ENCODE assay signal across 8 mouse cellular contexts in the genomic region with DNA sequence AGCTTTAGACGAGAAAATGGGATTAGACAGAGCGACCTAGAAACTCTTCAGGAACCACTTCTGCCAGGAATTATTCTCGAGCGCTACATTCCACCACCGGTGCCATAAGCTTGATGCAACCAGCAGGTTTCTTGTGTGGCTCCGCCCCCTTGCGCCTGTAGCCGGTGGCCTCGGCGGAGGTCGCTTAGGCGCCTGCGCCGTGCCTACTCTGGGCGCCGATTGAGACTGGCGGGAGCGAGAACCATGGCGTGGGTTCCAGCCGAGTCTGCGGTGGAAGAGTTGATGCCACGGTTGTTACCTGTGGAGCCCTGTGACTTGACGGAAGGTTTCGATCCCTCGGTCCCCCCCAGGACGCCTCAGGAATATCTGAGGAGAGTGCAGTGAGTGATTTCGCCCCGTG. TPM values are rescaled to one million over a fixed set of nuclear protein-coding genes. Genes with fewer than 3 reads are reported as not detected.
DNase-seq lines count a peak whose midpoint lies in the region; ATAC-seq lines count a peak whose summit lies in the region.

Gene Gemin2, plus strand, starts transcription at position 160 of the 400 bp plus-strand sequence.

- peak within 1 kb of the TSS; percentile 82 for H3K27ac ChIP-seq in embryonic facial prominence, embryonic 14.5 days (replicated peaks; ENCODE audit: low read depth, low read length)
- peak within 1 kb of the TSS; percentile 78 for H3K27ac ChIP-seq in kidney, embryonic 14.5 days (ENCODE audit: low read depth, low read length)
- peak within 1 kb of the TSS; percentile 92 for H3K27ac ChIP-seq in limb, embryonic 15.5 days

- WGBS in embryonic facial prominence, embryonic 14.5 days = under 1% methylated on average over 27 of the region's 28 CpGs
- 0% methylated on average over 28 of the region's 28 CpGs for WGBS in kidney, embryonic 14.5 days
- WGBS in limb, embryonic 15.5 days = under 1% methylated on average over 28 of the region's 28 CpGs

- H3K9ac ChIP-seq in embryonic facial prominence, embryonic 14.5 days (ENCODE audit: low read depth, low read length) = peak within 1 kb of the TSS; percentile 61
- H3K9ac ChIP-seq in kidney, embryonic 14.5 days (ENCODE audit: low read depth, low read length) = peak within 1 kb of the TSS; percentile 74
- peak within 1 kb of the TSS; percentile 50 for H3K9ac ChIP-seq in limb, embryonic 15.5 days

- H3K27me3 ChIP-seq in embryonic facial prominence, embryonic 14.5 days (replicated peaks; ENCODE audit: control insufficient read depth, insufficient read depth, low read length) = no peaks in the 10 kb centered on the region
- H3K27me3 ChIP-seq in kidney, embryonic 14.5 days (ENCODE audit: control insufficient read depth, insufficient read depth, low read length) = no peaks in the 10 kb centered on the region
- H3K27me3 ChIP-seq in limb, embryonic 15.5 days = no peaks in the 10 kb centered on the region

- peaks cover 22% of the 10 kb centered on the region for H3K4me1 ChIP-seq in embryonic facial prominence, embryonic 14.5 days (ENCODE audit: control insufficient read depth, insufficient read depth, low read length)
- peaks cover 24% of the 10 kb centered on the region; the same call in 1 of the 2 replicates for H3K4me1 ChIP-seq in kidney, embryonic 14.5 days (ENCODE audit: control insufficient read depth, insufficient read depth, low read length)
- peaks cover 18% of the 10 kb centered on the region for H3K4me1 ChIP-seq in limb, embryonic 15.5 days

- peaks cover 15% of the 10 kb centered on the region for H3K36me3 ChIP-seq in embryonic facial prominence, embryonic 14.5 days (ENCODE audit: control insufficient read depth, insufficient read depth, low read length)
- peaks cover 5% of the 10 kb centered on the region; the same call in 1 of the 2 replicates for H3K36me3 ChIP-seq in kidney, embryonic 14.5 days (ENCODE audit: control insufficient read depth, insufficient read depth, low read length)
- H3K36me3 ChIP-seq in limb, embryonic 15.5 days = peaks cover 11% of the 10 kb centered on the region

- peak; percentile 96 for DNase-seq in 3T3-L1 (ENCODE audit: low read depth, low spot score)
- DNase-seq in adrenal gland, postnatal 4 days (ENCODE audit: low spot score in 2 of 2) = peak; percentile 70 to 81
- DNase-seq in embryonic facial prominence, embryonic 14.5 days (ENCODE audit: low spot score) = peak; percentile 97
- DNase-seq in heart, adult 9 months (ENCODE audit: low spot score in 2 of 2) = peak; percentile 91
- DNase-seq in monocyte, adult 2 months (ENCODE audit: low read depth in 1 of 2, low spot score in 2 of 2) = peak; percentile 71 to 82
- peak; percentile 92 to 94 for DNase-seq in spleen, postnatal 36 days (ENCODE audit: low spot score in 2 of 2)

- no peaks in the 10 kb centered on the region for H3K9me3 ChIP-seq in embryonic facial prominence, embryonic 14.5 days (ENCODE audit: control insufficient read depth, low read length)
- H3K9me3 ChIP-seq in kidney, embryonic 14.5 days (ENCODE audit: control insufficient read depth, low read length) = no peaks in the 10 kb centered on the region
- H3K9me3 ChIP-seq in limb, embryonic 15.5 days = no peaks in the 10 kb centered on the region

- H3K4me2 ChIP-seq in embryonic facial prominence, embryonic 14.5 days (ENCODE audit: low read depth, low read length) = peak within 1 kb of the TSS; percentile 72
- H3K4me2 ChIP-seq in kidney, embryonic 14.5 days (replicated peaks; ENCODE audit: low read depth, low read length) = peak within 1 kb of the TSS; percentile 78
- peak within 1 kb of the TSS; percentile 59 for H3K4me2 ChIP-seq in limb, embryonic 15.5 days

- ATAC-seq in embryonic facial prominence, embryonic 14.5 days (ENCODE audit: low read depth) = peak; percentile 81
- ATAC-seq in kidney, embryonic 14.5 days (ENCODE audit: low FRiP score, low TSS enrichment) = peak; percentile 77
- peak; percentile 74 for ATAC-seq in limb, embryonic 15.5 days (ENCODE audit: insufficient number of reproducible peaks, low FRiP score, low TSS enrichment, low read depth)

- peak within 1 kb of the TSS; percentile 70 for H3K4me3 ChIP-seq in embryonic facial prominence, embryonic 14.5 days (ENCODE audit: low read depth, low read length)
- H3K4me3 ChIP-seq in kidney, embryonic 14.5 days (ENCODE audit: low read length) = peak within 1 kb of the TSS; percentile 86
- peak within 1 kb of the TSS; percentile 89 for H3K4me3 ChIP-seq in limb, embryonic 15.5 days

RNA-seq across cellular contexts. Expression of gene Gemin2, which starts in this region (rescaled TPM):
- total RNA-seq in adrenal gland, postnatal 4 days (2021) = 10 to 100 TPM; 13.6 to 15.0 TPM
- 13.3 and 16.3 TPM in 2 replicates for polyA plus RNA-seq in embryonic facial prominence, embryonic 14.5 days (2014; fragmentation: Nextera tagmentation; extraction: Ambion mirVana)
- 28.1 and 29.7 TPM in 2 replicates for polyA plus RNA-seq in kidney, embryonic 14.5 days (2014; fragmentation: Nextera tagmentation; extraction: Ambion mirVana)
- polyA plus RNA-seq in limb, embryonic 15.5 days (2015; fragmentation: Nextera tagmentation; extraction: Ambion mirVana) = 25.3 and 25.7 TPM in 2 replicates

Comparison
In these comparisons a context has a peak if more than half of its experiments do, and no peak if none do; other contexts are left out.
1. Peak in every context shown above with its lines: DNase-seq, ATAC-seq, H3K4me3 ChIP-seq and H3K27ac ChIP-seq.